Mouse (Mus musculus) embryonic facial prominence, embryonic 12.5 days (tissue): Measurements from ENCODE around the gene Zmat3. TPM values are rescaled to one million over a fixed set of nuclear protein-coding genes. Genes with fewer than 3 reads are reported as not detected.

Source experiments
- ATAC-seq: fragments of 200-750 bp; cut with Nextera tagmentation; 2 replicates; pipeline ENCODE4 v1.8.0; 2017; ENCODE audit not compliant: insufficient number of reproducible peaks, insufficient read depth, low FRiP score, low TSS enrichment
- H3K27ac ChIP-seq: fragments of 300-500 bp; sonication (generic); 2 replicates; pipeline ENCODE4 v1.5.1; 2016; ENCODE audit warnings: mild to moderate bottlenecking
- H3K27me3 ChIP-seq: fragments of 300-500 bp; sonication (generic); 2 replicates; pipeline ENCODE4 v1.6.1; 2016; ENCODE audit warnings: mild to moderate bottlenecking, moderate library complexity
- H3K36me3 ChIP-seq: fragments of 300-500 bp; sonication (generic); 2 replicates; pipeline ENCODE4 v1.6.1; 2016; ENCODE audit warnings: mild to moderate bottlenecking
- H3K4me1 ChIP-seq: fragments of 300-500 bp; sonication (generic); 2 replicates; pipeline ENCODE4 v1.6.1; 2016
- H3K4me2 ChIP-seq: fragments of 300-500 bp; sonication (generic); replicated peaks from 2 replicates; pipeline ENCODE4 v1.6.1; 2016; ENCODE audit warnings: mild to moderate bottlenecking, moderate library complexity
- H3K4me3 ChIP-seq: fragments of 300-500 bp; sonication (generic); 2 replicates; pipeline ENCODE4 v1.5.1; 2016; ENCODE audit warnings: mild to moderate bottlenecking
- H3K9ac ChIP-seq: fragments of 300-500 bp; sonication (generic); 2 replicates; pipeline ENCODE4 v1.6.1; 2016; ENCODE audit warnings: mild to moderate bottlenecking, moderate library complexity
- H3K9me3 ChIP-seq: fragments of 300-500 bp; sonication (generic); 2 replicates; pipeline ENCODE4 v1.6.1; 2016; ENCODE audit warnings: mild to moderate bottlenecking, moderate library complexity
- WGBS: fragments of 180-500 bp; shearing (Covaris S2); methylation state at CpG from one replicate; pipeline ENCODE4 v1.1.7; 2016; 5-methylcytosine and 5-hydroxymethylcytosine counted together
- polyA plus RNA-seq: library from polyadenylated mRNA; unstranded; fragments of >200 nt; fragmentation: Nextera tagmentation; extraction: Ambion mirVana; gene quantifications from 2 replicates; pipeline ENCODE4 v1.2.1, GENCODE M21; 2016

Zmat3 gene
- polyA plus RNA-seq, 1 experiment from 2014 or later: 5.2 TPM

- Histone ChIP-seq H3K36me3 (no peaks in the 10 kb centered on the region), H3K4me2 (no peak overlapping the region), H3K4me1 (no peaks in the 10 kb centered on the region), H3K9me3 (no peaks in the 10 kb centered on the region), H3K9ac (no peak overlapping the region), H3K4me3 (no peak overlapping the region), H3K27me3 (no peaks in the 10 kb centered on the region), H3K27ac (no peak overlapping the region)
- ATAC-seq: no peak
- 87% methylated on average over 11 of the region's 11 CpGs for WGBS
These were observed 30.9 kb downstream of the Zmat3 start for GRCm38 (mm10) chr3:32334901-32335300.

GRCm38 (mm10) chr3:32333456-32334086 lies 32.2 kb downstream of the Zmat3 start:
- Histone ChIP-seq H3K4me1 (no peaks in the 10 kb centered on the region), H3K9ac (no peak overlapping the region), H3K4me2 (no peak overlapping the region), H3K27me3 (no peaks in the 10 kb centered on the region), H3K27ac (no peak overlapping the region), H3K36me3 (no peaks in the 10 kb centered on the region), H3K9me3 (no peaks in the 10 kb centered on the region), H3K4me3 (no peak overlapping the region)
- WGBS: 38% methylated on average over 7 of the region's 7 CpGs
- ATAC-seq: no peak

GRCm38 (mm10) chr3:32317901-32318416 lies 47.9 kb downstream of the Zmat3 start:
- Histone ChIP-seq H3K4me1 (no peaks in the 10 kb centered on the region), H3K27ac (no peak overlapping the region), H3K4me2 (no peak overlapping the region), H3K27me3 (no peaks in the 10 kb centered on the region), H3K9me3 (no peaks in the 10 kb centered on the region), H3K4me3 (no peak overlapping the region), H3K9ac (no peak overlapping the region), H3K36me3 (no peaks in the 10 kb centered on the region)
- WGBS: 65% methylated on average over 15 of the region's 15 CpGs
- no peak for ATAC-seq

- no peaks in the 10 kb centered on the region for H3K4me1 ChIP-seq
- H3K4me2 ChIP-seq: no peak overlapping the region; the same call in 1 of the 2 replicates
- no peaks in the 10 kb centered on the region for H3K9me3 ChIP-seq
- no peak overlapping the region for H3K4me3 ChIP-seq
- no peaks in the 10 kb centered on the region for H3K36me3 ChIP-seq
- no peak for ATAC-seq
- no peak overlapping the region for H3K27ac ChIP-seq
- H3K27me3 ChIP-seq: no peaks in the 10 kb centered on the region
- 23% methylated on average over 12 of the region's 12 CpGs for WGBS
- no peak overlapping the region for H3K9ac ChIP-seq
These were observed 48.5 kb downstream of the Zmat3 start for GRCm38 (mm10) chr3:32317165-32317900.

GRCm38 (mm10) chr3:32314746-32315145 lies 51.1 kb downstream of the Zmat3 start:
- Histone ChIP-seq H3K9ac (no peak overlapping the region), H3K36me3 (no peaks in the 10 kb centered on the region), H3K9me3 (no peaks in the 10 kb centered on the region), H3K4me3 (no peak overlapping the region), H3K27me3 (no peaks in the 10 kb centered on the region), H3K4me1 (no peaks in the 10 kb centered on the region), H3K27ac (no peak overlapping the region), H3K4me2 (no peak overlapping the region)
- WGBS: 96% methylated on average over 4 of the region's 4 CpGs
- ATAC-seq: no peak

- no peak for ATAC-seq
- Histone ChIP-seq H3K9me3 (no peaks in the 10 kb centered on the region), H3K27me3 (no peaks in the 10 kb centered on the region), H3K36me3 (no peaks in the 10 kb centered on the region), H3K4me1 (no peaks in the 10 kb centered on the region), H3K27ac (no peak overlapping the region), H3K9ac (no peak overlapping the region), H3K4me3 (no peak overlapping the region), H3K4me2 (no peak overlapping the region)
- WGBS: 71% methylated on average over 1 of the region's 1 CpGs
These were observed 61.6 kb downstream of the Zmat3 start for GRCm38 (mm10) chr3:32304171-32304570.

- no peaks in the 10 kb centered on the region for H3K27me3 ChIP-seq
- H3K4me3 ChIP-seq: no peak overlapping the region
- no peaks in the 10 kb centered on the region for H3K36me3 ChIP-seq
- no peaks in the 10 kb centered on the region for H3K9me3 ChIP-seq
- H3K4me2 ChIP-seq: no peak overlapping the region
- H3K27ac ChIP-seq: no peak overlapping the region
- ATAC-seq: no peak
- H3K4me1 ChIP-seq: no peaks in the 10 kb centered on the region
- WGBS: 40% methylated on average over 4 of the region's 4 CpGs
- H3K9ac ChIP-seq: no peak overlapping the region
These were observed 73.8 kb downstream of the Zmat3 start for GRCm38 (mm10) chr3:32292001-32292400.

Other genes starting within 250 kb of the Zmat3 start
- gene Pik3ca, start 31.7 kb upstream of the Zmat3 start, polyA plus RNA-seq: 10.9 and 12.2 TPM in 2 replicates
- 0.09 TPM in 1 of 2 replicates, not detected in the other for gene Kcnmb3, start 126.2 kb upstream of the Zmat3 start, polyA plus RNA-seq
- gene Zfp639, start 144.2 kb upstream of the Zmat3 start, polyA plus RNA-seq: 47.5 and 50.4 TPM in 2 replicates
- gene Mfn1, start 163.5 kb upstream of the Zmat3 start, polyA plus RNA-seq: 40.7 and 44.5 TPM in 2 replicates